Mouse (Mus musculus) limb, embryonic 10.5 days (tissue): ENCODE measurements around the gene Rrnad1. TPM values are rescaled to one million over a fixed set of nuclear protein-coding genes. Genes with fewer than 3 reads are reported as not detected.

Source experiments
- DNase-seq: peaks from one replicate; pipeline ENCODE4 v3.0.0-alpha.2; 2017; ENCODE audit warnings: low spot score
- H3K27ac ChIP-seq: fragments of 300-500 bp; sonication (generic); 2 replicates; pipeline ENCODE4 v1.5.1; 2016; ENCODE audit warnings: mild to moderate bottlenecking
- H3K27me3 ChIP-seq: fragments of 300-500 bp; sonication (generic); 2 replicates; pipeline ENCODE4 v1.6.1; 2016; ENCODE audit warnings: low read depth, mild to moderate bottlenecking; ENCODE audit not compliant: poor library complexity, severe bottlenecking
- H3K36me3 ChIP-seq: fragments of 300-500 bp; sonication (generic); 2 replicates; pipeline ENCODE4 v1.6.1; 2016; ENCODE audit warnings: mild to moderate bottlenecking, moderate library complexity
- H3K4me1 ChIP-seq: fragments of 300-500 bp; sonication (generic); 2 replicates; pipeline ENCODE4 v1.6.1; 2016
- H3K4me3 ChIP-seq: fragments of 300-500 bp; sonication (generic); 2 replicates; pipeline ENCODE4 v1.5.1; 2016; ENCODE audit warnings: mild to moderate bottlenecking, moderate library complexity
- H3K9me3 ChIP-seq: fragments of 300-500 bp; sonication (generic); replicated peaks from 2 replicates; pipeline ENCODE4 v1.6.1; 2016; ENCODE audit warnings: mild to moderate bottlenecking
- WGBS: fragments of 180-500 bp; shearing (Covaris S2); methylation state at CpG from one replicate; pipeline ENCODE4 v1.1.7; 2016; 5-methylcytosine and 5-hydroxymethylcytosine counted together
- polyA plus RNA-seq: library from polyadenylated mRNA; unstranded; fragments of >200 nt; fragmentation: Nextera tagmentation; extraction: Ambion mirVana; gene quantifications from 2 replicates; pipeline ENCODE4 v1.2.1, GENCODE M21; 2016

Rrnad1 gene
- polyA plus RNA-seq, 1 experiment from 2014 or later, result 21.7 TPM

DNA sequence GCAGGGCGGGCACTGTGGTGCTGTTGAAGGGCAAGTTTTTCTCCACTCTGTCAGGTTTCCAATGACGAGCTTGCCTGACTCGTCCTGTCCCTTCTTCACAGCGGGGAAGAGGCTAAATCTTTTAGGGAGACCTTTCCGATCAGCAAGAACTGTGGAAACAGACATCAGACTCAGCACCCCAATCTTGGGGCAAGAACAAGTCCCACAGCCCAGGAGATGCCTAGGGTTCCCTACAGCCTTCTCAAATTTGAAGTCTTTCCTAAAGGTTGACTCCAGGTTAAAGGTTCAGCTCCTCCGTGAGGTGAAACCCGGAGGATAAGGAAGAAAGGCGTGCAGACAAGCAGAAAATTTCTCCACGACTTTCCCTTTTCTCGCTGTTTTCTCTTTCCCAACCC is 29.7 kb upstream of the Rrnad1 start:
- Histone ChIP-seq H3K36me3 (peaks cover 2% of the 10 kb centered on the region), H3K4me1 (peaks cover 39% of the 10 kb centered on the region), H3K4me3 (peak overlapping the region; percentile 52), H3K9me3 (no peaks in the 10 kb centered on the region), H3K27ac (peak overlapping the region; percentile 90), H3K27me3 (no peaks in the 10 kb centered on the region)
- DNase-seq, result peak; percentile 48
- 11% methylated on average over 10 of the region's 10 CpGs for WGBS

DNA sequence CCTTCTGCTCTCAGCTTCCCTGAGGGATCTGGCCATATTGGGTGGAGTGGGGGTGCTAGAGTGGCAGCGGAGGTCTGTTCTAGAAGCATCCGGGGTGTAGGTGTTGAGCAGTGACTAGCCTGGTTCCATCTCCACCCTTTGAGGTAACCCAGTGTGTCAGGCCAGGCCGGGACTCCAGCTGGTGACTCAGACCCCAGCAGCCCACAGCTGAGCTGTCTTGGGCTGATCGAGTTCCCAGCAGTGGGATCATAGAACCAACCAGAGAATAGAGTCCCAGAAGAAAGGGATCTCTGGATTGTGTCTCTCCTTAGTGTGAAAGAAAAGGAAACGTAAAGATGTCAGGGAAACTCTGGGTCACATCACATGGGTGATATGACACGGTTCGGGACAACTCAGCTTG is 28.9 kb upstream of the Rrnad1 start:
- no peak for DNase-seq
- Histone ChIP-seq H3K27ac (peak overlapping the region; percentile 90; the same call in 1 of the 2 replicates), H3K4me1 (peaks cover 39% of the 10 kb centered on the region), H3K27me3 (no peaks in the 10 kb centered on the region), H3K9me3 (no peaks in the 10 kb centered on the region), H3K36me3 (peaks cover 10% of the 10 kb centered on the region), H3K4me3 (no peak overlapping the region)
- 59% methylated on average over 7 of the region's 7 CpGs for WGBS

DNA sequence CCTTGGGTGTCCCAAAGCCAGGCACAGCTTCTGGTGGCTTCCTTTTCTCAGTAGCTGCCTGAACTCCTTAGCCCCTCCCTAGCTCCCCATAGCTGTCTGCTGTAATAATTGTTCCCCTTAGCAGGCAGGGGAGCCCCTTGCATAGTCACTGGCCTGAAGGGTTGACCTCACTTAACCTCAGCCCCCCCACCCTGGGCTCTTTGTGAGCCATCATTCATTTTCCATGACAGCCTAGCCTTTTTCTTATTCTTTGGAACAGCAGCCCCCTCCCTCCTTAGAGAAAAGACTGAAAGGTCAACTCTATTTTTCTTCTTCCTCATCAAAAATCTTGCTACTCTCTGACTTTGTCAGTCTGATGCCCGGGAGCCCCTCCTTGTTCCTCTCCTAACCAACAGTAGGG is 28.4 kb upstream of the Rrnad1 start:
- 0 out of 2 replicates have a peak overlapping the region, but pooled peaks have one; percentile 5 for H3K4me3 ChIP-seq
- peak overlapping the region; percentile 90 for H3K27ac ChIP-seq
- DNase-seq, result no peak
- no peaks in the 10 kb centered on the region for H3K27me3 ChIP-seq
- peaks cover 14% of the 10 kb centered on the region for H3K36me3 ChIP-seq
- WGBS, result 17% methylated on average over 1 of the region's 1 CpGs
- H3K9me3 ChIP-seq, result no peaks in the 10 kb centered on the region
- H3K4me1 ChIP-seq, result peaks cover 39% of the 10 kb centered on the region

DNA sequence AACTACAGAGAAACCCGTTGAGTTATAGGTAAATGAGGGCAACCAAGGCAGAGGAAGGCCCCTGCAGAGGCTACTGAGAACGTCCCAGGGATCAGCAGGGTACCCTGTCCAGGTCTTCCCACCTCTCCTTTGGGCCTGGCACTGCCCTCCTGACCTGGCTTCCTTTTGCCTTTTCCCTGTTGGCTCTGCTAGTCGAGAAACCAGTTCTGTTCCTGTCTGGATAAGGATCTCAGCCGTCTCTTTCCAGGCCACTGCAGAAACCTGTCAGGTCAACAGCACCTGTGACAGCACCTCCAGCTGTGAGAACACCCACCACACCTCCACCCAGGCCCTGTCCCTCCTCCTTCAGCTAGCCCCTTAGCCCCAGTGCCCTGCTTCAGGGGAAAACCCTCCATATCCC is 28.0 kb upstream of the Rrnad1 start:
- WGBS, result 11% methylated on average over 4 of the region's 4 CpGs
- no peaks in the 10 kb centered on the region for H3K9me3 ChIP-seq
- no peaks in the 10 kb centered on the region for H3K27me3 ChIP-seq
- H3K4me1 ChIP-seq, result peaks cover 39% of the 10 kb centered on the region
- H3K4me3 ChIP-seq, result 0 out of 2 replicates have a peak overlapping the region, but pooled peaks have one; percentile 5
- H3K27ac ChIP-seq, result peak overlapping the region; percentile 71
- peaks cover 19% of the 10 kb centered on the region for H3K36me3 ChIP-seq
- no peak for DNase-seq

DNA sequence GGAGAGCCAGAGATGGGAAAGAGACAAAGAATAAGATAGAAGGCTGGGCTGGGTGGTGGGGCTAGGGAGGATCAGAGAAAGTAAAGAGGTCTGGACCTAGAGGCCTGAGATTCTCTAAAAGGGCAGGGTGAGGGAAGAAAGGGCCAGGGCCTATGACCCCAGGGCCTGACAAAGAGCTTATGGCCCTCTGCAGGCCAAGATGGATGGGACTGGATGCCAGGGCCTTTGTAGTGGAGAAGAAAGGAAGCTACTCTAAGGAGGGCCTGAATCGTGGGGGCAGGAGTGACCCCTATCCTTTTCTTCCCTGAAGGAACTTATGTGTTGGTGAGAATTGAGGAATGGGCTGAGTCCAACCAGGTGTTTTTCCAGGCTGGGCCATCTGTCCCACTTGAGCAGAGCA is 27.5 kb upstream of the Rrnad1 start:
- H3K27ac ChIP-seq, result peak overlapping the region; percentile 71
- H3K4me1 ChIP-seq, result peaks cover 39% of the 10 kb centered on the region
- peaks cover 23% of the 10 kb centered on the region for H3K36me3 ChIP-seq
- H3K27me3 ChIP-seq, result no peaks in the 10 kb centered on the region
- DNase-seq, result no peak
- 4% methylated on average over 1 of the region's 1 CpGs for whole genome bisulfite sequencing
- H3K4me3 ChIP-seq, result no peak overlapping the region
- H3K9me3 ChIP-seq, result no peaks in the 10 kb centered on the region

DNA sequence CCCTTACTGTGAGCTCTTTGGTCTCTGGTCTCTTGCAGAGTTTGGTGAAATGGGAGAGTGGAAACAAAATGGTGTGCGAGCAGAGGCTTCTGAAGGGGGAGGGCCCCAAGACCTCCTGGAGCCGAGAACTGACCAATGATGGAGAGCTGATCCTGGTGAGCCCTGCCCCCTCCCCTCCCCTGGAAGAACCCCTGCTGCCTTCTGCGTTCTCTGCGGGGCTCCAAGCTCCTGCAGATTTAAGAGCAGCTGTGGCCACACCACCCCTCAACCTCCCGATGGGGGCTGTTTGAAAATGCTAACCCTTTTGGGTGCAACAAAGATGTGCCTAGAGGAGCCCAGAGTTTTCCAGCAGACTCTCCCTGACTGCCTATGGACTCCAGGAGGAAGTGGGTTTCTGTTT is 21.9 kb upstream of the Rrnad1 start:
- WGBS, result 3% methylated on average over 5 of the region's 5 CpGs
- no peaks in the 10 kb centered on the region for H3K27me3 ChIP-seq
- DNase-seq, result peak; percentile 41

DNA sequence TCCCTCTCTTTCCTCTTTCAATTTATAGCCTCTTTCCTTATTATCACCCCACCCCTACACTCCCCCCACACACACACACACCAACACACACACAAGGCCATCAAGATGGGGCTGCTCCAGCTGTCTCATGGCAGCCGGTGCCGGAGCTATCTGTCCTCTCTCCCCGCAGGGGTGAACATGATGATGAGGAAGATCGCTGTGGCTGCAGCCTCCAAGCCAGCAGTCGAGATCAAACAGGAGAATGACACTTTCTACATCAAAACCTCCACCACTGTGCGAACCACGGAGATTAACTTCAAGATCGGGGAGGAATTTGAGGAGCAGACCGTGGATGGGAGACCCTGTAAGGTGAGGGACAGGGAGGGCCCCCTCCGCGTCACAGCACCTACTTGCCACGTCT is 21.4 kb upstream of the Rrnad1 start:
- no peaks in the 10 kb centered on the region for H3K9me3 ChIP-seq
- peak overlapping the region; percentile 75 for H3K4me3 ChIP-seq
- 15% methylated on average over 12 of the region's 12 CpGs for WGBS
- no peak for DNase-seq
- H3K4me1 ChIP-seq, result peaks cover 62% of the 10 kb centered on the region
- no peaks in the 10 kb centered on the region for H3K27me3 ChIP-seq
- peaks cover 47% of the 10 kb centered on the region for H3K36me3 ChIP-seq
- H3K27ac ChIP-seq, result peak overlapping the region; percentile 57

More for the DNA sequence above, 21.9 kb upstream of the Rrnad1 start:
- peaks cover 60% of the 10 kb centered on the region for H3K4me1 ChIP-seq
- peaks cover 47% of the 10 kb centered on the region for H3K36me3 ChIP-seq
- peak overlapping the region; percentile 75 for H3K4me3 ChIP-seq
- H3K27ac ChIP-seq, result peak overlapping the region; percentile 57
- no peaks in the 10 kb centered on the region for H3K9me3 ChIP-seq

DNA sequence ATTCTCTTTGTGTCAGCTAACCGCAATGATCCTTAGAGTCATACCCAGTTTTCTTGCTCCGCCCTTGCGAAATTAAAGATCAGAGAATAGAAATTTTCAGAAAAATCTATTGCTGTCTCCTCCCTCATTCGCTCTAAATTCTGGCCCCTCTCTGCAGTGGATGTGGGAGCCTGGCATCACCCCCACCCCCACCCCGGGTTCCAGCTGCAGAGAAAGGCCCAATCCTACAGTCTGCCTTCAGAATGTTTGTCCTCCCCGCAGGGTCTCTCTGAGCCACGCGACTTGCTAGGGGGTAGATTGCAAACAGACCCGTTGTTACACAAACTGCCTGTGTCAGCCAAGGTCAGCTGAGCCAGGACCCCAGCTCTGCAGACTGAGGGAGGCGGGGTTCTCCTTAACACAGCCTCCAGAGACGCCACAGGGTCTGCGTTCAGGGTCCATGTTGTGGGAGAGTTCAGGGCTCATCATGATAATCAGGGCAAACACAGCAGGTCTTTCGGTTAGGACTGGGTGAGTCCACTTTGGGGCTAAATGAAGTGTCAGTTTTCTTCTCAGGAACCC is 19.5 kb upstream of the Rrnad1 start:
- WGBS, result 4% methylated on average over 13 of the region's 13 CpGs
- H3K4me3 ChIP-seq, result peak overlapping the region; percentile 75
- H3K9me3 ChIP-seq, result no peaks in the 10 kb centered on the region
- peak; percentile 61 for DNase-seq
- peaks cover 48% of the 10 kb centered on the region for H3K36me3 ChIP-seq
- peak overlapping the region; percentile 93 for H3K27ac ChIP-seq
- no peaks in the 10 kb centered on the region for H3K27me3 ChIP-seq
- H3K4me1 ChIP-seq, result peaks cover 79% of the 10 kb centered on the region

DNA sequence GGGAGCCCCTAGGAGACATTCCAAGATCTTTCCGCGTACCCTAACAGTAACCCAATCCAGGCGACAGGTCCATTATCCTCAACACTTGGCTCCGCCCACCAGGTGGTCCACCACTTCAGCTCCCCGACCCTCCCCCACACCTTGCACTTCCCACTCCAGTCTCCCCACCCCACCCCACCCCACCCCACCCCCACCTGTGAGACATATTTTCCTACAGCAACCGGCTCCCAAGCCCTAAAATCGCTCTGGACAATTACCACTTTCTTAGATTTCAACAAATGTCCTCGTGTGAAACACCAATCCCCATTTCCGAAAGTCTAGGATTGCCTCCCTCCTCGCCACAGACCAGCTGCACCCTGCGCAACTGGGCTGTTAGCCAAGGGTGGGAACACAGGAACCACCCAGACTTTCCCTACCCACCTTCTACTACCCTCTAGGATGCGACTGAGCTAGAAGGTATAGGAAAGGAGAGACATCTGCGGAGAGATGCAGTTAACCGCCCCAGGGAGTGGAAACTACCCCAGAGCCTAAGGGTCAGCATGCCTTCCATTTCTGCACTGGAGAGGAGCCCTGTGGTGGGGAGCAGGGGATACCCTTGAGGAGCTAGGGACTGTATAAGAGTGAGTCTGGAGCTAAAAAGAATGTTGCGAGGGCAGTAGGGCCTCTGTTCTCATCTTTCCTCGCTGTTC is 18.9 kb upstream of the Rrnad1 start:
- no peaks in the 10 kb centered on the region for H3K9me3 ChIP-seq
- peak overlapping the region; percentile 93 for H3K27ac ChIP-seq
- H3K4me3 ChIP-seq, result peak overlapping the region; percentile 75
- H3K4me1 ChIP-seq, result peaks cover 85% of the 10 kb centered on the region
- peak; percentile 53 for DNase-seq
- WGBS, result under 1% methylated on average over 16 of the region's 16 CpGs
- peaks cover 47% of the 10 kb centered on the region for H3K36me3 ChIP-seq
- H3K27me3 ChIP-seq, result no peaks in the 10 kb centered on the region

DNA sequence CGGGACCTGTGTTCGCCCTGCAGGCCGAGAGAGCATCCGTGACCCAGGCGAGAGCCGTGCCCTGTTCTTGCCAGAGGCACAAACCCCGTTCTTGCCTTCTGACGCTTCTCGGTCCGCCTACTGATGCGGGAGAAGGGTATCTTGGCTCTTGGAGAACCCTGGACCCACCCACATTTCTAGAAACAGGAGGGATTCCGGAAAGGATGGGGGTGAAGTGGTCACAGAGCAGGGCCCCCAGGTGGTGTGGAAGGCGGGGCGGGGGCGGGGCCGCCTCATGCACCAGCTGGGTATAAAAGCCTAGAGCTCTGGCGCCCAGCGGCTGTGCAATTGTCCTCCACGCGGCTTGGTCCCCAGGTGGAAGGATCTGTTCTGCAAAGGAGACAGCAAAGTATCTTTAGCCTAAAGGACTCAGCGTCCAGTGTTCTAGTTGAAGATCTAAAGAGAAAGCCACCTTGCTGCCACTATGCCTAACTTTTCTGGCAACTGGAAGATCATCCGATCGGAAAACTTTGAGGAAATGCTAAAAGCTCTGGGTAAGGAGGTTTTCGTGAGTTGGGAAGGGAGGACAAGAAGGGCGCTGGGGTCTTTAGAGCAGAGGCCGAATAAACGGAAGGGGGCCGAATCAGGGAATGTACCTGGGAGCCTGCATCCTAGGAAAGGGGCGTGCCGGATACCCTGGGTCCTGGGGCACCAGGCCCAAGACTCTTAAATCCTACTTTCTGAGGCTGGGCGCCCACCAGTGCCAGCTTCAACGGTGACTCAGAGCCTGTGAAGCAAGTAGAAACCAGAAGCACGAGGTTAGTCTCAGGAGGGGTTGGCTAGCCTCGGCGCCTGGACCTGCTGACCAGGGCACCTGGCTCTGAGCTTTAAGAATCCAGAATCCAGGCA is 18.1 kb upstream of the Rrnad1 start, which contains the start of gene Crabp2:
Crabp2 (plus strand) TSS at position 289 of the 888 bp plus-strand sequence.
- H3K4me3 ChIP-seq, result peak within 1 kb of the TSS; percentile 75
- DNase-seq, result peak; percentile 91
- WGBS, result under 1% methylated on average over 35 of the region's 35 CpGs
- no peaks in the 10 kb centered on the region for H3K27me3 ChIP-seq
- no peaks in the 10 kb centered on the region for H3K9me3 ChIP-seq
- H3K27ac ChIP-seq, result peak within 1 kb of the TSS; percentile 93
- H3K4me1 ChIP-seq, result peaks cover 93% of the 10 kb centered on the region
- peaks cover 46% of the 10 kb centered on the region for H3K36me3 ChIP-seq

DNA sequence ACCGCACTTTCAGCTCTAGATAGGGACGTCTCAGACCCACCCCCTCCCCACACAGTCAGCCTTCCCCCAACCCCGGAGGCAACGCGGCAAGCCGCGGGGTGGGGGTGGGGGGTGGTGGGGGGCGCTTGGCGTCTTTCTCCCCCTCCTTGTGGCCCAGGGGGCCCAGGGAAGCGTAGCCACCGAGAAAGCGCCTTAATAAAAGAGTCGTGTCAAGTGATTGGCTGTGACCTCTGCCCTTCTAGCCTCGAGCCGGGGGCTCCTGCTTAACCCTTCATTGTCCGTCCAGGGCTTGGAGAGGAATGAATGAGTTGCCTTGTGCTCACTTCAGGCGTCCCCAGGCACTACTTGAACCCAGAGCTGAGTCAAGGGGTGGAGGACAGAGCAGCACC is 17.3 kb upstream of the Rrnad1 start:
- 1% methylated on average over 17 of the region's 17 CpGs for WGBS
- Histone ChIP-seq H3K4me3 (peak overlapping the region; percentile 75), H3K4me1 (peaks cover 96% of the 10 kb centered on the region), H3K9me3 (no peaks in the 10 kb centered on the region), H3K27ac (peak overlapping the region; percentile 93), H3K36me3 (peaks cover 45% of the 10 kb centered on the region), H3K27me3 (no peaks in the 10 kb centered on the region)
- DNase-seq, result peak; percentile 87

DNA sequence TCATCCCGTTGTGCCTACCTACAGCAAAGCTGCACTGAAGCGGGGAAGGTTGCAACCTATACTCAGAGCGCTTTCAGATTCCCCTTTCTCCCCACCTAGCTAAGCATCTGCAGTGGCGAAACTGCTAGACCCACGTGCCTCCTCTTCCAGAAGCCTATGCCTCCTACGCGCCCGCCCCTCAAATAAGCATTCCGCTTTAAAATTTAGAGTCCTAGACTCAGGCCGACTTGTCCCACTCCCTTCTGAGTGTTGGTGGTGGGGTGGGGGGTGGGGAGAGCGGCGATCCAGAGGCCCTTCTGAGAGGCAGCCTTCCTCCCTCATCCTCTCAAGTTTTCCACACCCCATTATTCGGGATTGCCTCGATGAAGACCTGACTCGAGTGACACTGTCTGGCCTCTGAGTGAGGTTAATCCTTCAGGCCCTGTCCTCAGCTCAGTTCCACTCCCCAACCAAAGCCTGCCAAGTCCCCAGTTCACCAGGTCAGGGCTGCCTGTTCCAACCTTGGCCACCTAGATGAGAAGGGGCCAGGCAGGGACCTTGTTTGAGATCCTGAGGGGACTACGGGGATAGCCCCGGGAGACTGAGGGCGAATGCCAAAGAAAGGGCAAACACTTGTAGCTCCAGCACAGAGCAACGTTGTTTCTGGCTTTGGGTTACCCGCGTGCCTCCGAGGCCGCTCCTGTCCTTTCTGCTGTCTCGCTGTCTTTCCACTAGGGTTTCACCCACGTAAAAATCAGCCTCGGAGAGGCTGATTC is 16.7 kb upstream of the Rrnad1 start:
- Histone ChIP-seq H3K4me3 (peak overlapping the region; percentile 75), H3K4me1 (peaks cover 90% of the 10 kb centered on the region), H3K27me3 (no peaks in the 10 kb centered on the region), H3K27ac (peak overlapping the region; percentile 93), H3K9me3 (no peaks in the 10 kb centered on the region), H3K36me3 (peaks cover 44% of the 10 kb centered on the region)
- DNase-seq, result peak; percentile 72
- WGBS, result 1% methylated on average over 26 of the region's 26 CpGs
